Mouse (Mus musculus) heart, embryonic 13.5 days (tissue): ENCODE results near the gene Ehmt1. TPM values are rescaled to one million over a fixed set of nuclear protein-coding genes. Genes with fewer than 3 reads are reported as not detected.
A peak's percentile ranks its signal among the peaks of the same experiment; 100 is the strongest.

Experiments
- ATAC-seq: fragments of 200-750 bp; cut with Nextera tagmentation; 2 replicates; pipeline ENCODE4 v1.8.0; 2017; ENCODE audit warnings: moderate TSS enrichment; ENCODE audit not compliant: insufficient number of reproducible peaks, low FRiP score, low TSS enrichment; ENCODE audit errors: extremely low read depth
- H3K27ac ChIP-seq: fragments of 300-500 bp; sonication (generic); replicated peaks from 2 replicates; pipeline ENCODE4 v1.5.1; 2015; ENCODE audit warnings: moderate library complexity, mild to moderate bottlenecking, inconsistent platforms
- H3K27me3 ChIP-seq: fragments of 300-500 bp; sonication (generic); replicated peaks from 2 replicates; pipeline ENCODE4 v1.6.1; 2015; ENCODE audit warnings: mild to moderate bottlenecking, inconsistent platforms
- H3K36me3 ChIP-seq: fragments of 300-500 bp; sonication (generic); 2 replicates; pipeline ENCODE4 v1.6.1; 2015; ENCODE audit warnings: mild to moderate bottlenecking, inconsistent platforms
- H3K4me1 ChIP-seq: fragments of 300-500 bp; sonication (generic); 2 replicates; pipeline ENCODE4 v1.6.1; 2015; ENCODE audit warnings: inconsistent platforms
- H3K4me2 ChIP-seq: fragments of 300-500 bp; sonication (generic); 2 replicates; pipeline ENCODE4 v1.6.1; 2015; ENCODE audit warnings: inconsistent platforms, mild to moderate bottlenecking, moderate library complexity
- H3K4me3 ChIP-seq: fragments of 300-500 bp; sonication (generic); 2 replicates; pipeline ENCODE4 v1.5.1; 2015; ENCODE audit warnings: moderate library complexity, mild to moderate bottlenecking, inconsistent platforms
- H3K9ac ChIP-seq: fragments of 300-500 bp; sonication (generic); 2 replicates; pipeline ENCODE4 v1.6.1; 2015; ENCODE audit warnings: inconsistent platforms, mild to moderate bottlenecking, moderate library complexity
- H3K9me3 ChIP-seq: fragments of 300-500 bp; sonication (generic); 2 replicates; pipeline ENCODE4 v1.6.1; 2016; ENCODE audit warnings: inconsistent platforms
- WGBS: fragments of 180-500 bp; shearing (Covaris S2); methylation state at CpG from one replicate; pipeline ENCODE4 v1.1.7; 2015; ENCODE audit warnings: mixed read lengths; 5-methylcytosine and 5-hydroxymethylcytosine counted together
- polyA plus RNA-seq: library from polyadenylated mRNA; unstranded; fragments of >200 nt; fragmentation: Nextera tagmentation; extraction: Ambion mirVana; gene quantifications from 2 replicates; pipeline ENCODE4 v1.2.1, GENCODE M21; 2015

Gene Ehmt1
- polyA plus RNA-seq, 1 experiment from 2014 or later: 52.3 TPM

DNA sequence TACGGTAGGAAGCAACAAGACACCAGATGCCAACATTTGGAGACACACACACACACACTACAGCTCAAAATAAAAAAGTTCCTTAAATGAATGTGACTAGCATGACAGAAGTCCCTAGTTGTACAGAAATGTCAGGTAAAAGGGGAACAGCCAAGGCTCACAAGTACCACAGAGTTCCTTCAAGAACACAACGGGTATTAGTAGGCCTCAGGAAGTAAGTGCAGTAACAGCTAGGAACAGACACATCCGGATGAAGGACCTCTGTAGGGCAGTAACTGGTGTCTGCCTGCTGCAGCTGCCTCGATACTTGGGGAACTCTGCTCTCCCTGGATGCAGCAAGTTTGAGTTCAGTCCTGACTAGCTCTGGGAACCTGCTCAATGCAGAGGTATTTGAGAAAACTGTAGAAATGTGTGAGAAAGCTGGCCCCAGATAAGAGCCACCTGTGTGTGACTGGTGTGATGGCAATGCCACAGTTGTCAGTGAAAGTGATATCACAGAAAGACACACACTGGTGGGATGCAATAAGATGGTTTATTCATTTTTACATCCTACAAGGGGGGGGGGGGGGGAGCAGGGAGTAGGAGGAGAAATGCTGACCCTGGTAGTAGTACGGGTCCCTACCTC, 122.5 kb downstream of the Ehmt1 start:
- no peak overlapping the region for H3K4me2 ChIP-seq
- no peak overlapping the region for H3K27ac ChIP-seq
- H3K9me3 ChIP-seq: no peaks in the 10 kb centered on the region
- ATAC-seq: no peak
- no peaks in the 10 kb centered on the region for H3K27me3 ChIP-seq
- WGBS: 78% methylated on average over 5 of the region's 5 CpGs
- peaks cover 94% of the 10 kb centered on the region for H3K36me3 ChIP-seq
- H3K9ac ChIP-seq: no peak overlapping the region
- H3K4me1 ChIP-seq: no peaks in the 10 kb centered on the region
- H3K4me3 ChIP-seq: no peak overlapping the region

DNA sequence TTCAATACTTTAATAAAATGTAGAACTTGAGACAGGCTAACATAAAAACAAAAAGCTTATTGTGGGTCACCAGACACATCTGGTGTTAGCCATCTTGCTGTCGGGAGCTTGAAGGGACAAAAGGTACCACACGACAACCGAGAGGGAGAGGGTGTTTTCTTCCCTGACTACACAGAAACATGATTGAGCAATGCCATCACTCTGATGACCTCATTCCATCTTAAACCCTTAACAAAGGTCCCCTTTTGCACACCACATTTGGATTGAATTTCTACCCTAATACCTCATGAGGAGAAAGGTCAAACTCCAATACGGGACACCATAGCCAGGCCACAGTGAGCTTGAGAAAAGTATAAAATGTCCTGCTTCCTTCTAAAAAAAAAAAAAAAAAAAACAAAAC, 132.2 kb downstream of the Ehmt1 start:
- Histone ChIP-seq H3K9me3 (no peaks in the 10 kb centered on the region), H3K27ac (no peak overlapping the region), H3K27me3 (no peaks in the 10 kb centered on the region), H3K36me3 (peaks cover 30% of the 10 kb centered on the region), H3K9ac (no peak overlapping the region), H3K4me1 (no peaks in the 10 kb centered on the region), H3K4me2 (no peak overlapping the region), H3K4me3 (no peak overlapping the region)
- WGBS: 70% methylated on average over 4 of the region's 4 CpGs
- no peak for ATAC-seq

GRCm38 (mm10) chr2:24781253-24781652, 138.2 kb downstream of the Ehmt1 start:
- WGBS: 43% methylated on average over 4 of the region's 4 CpGs
- Histone ChIP-seq H3K4me1 (no peaks in the 10 kb centered on the region), H3K36me3 (no peaks in the 10 kb centered on the region), H3K9me3 (no peaks in the 10 kb centered on the region), H3K9ac (no peak overlapping the region), H3K27me3 (no peaks in the 10 kb centered on the region), H3K4me2 (no peak overlapping the region), H3K27ac (no peak overlapping the region), H3K4me3 (no peak overlapping the region)
- ATAC-seq: no peak

- no peaks in the 10 kb centered on the region for H3K27me3 ChIP-seq
- 8% methylated on average over 3 of the region's 5 CpGs for WGBS
- no peaks in the 10 kb centered on the region for H3K4me1 ChIP-seq
- H3K4me2 ChIP-seq: no peak overlapping the region
- no peak for ATAC-seq
- H3K9me3 ChIP-seq: no peaks in the 10 kb centered on the region
- no peak overlapping the region for H3K9ac ChIP-seq
- no peaks in the 10 kb centered on the region for H3K36me3 ChIP-seq
- H3K27ac ChIP-seq: no peak overlapping the region
- H3K4me3 ChIP-seq: no peak overlapping the region
Measured at GRCm38 (mm10) chr2:24776831-24777230, 142.6 kb downstream of the Ehmt1 start.

- no peak overlapping the region for H3K27ac ChIP-seq
- 61% methylated on average over 11 of the region's 11 CpGs for WGBS
- H3K36me3 ChIP-seq: no peaks in the 10 kb centered on the region
- H3K9me3 ChIP-seq: no peaks in the 10 kb centered on the region
- no peak overlapping the region for H3K4me2 ChIP-seq
- H3K9ac ChIP-seq: no peak overlapping the region
- H3K4me3 ChIP-seq: no peak overlapping the region
- ATAC-seq: no peak
- no peaks in the 10 kb centered on the region for H3K27me3 ChIP-seq
- H3K4me1 ChIP-seq: no peaks in the 10 kb centered on the region
Measured at GRCm38 (mm10) chr2:24775951-24776587, 143.3 kb downstream of the Ehmt1 start.

- WGBS: 44% methylated on average over 7 of the region's 7 CpGs
- H3K4me2 ChIP-seq: no peak overlapping the region
- H3K27me3 ChIP-seq: no peaks in the 10 kb centered on the region
- no peaks in the 10 kb centered on the region for H3K4me1 ChIP-seq
- ATAC-seq: no peak
- no peaks in the 10 kb centered on the region for H3K9me3 ChIP-seq
- H3K4me3 ChIP-seq: no peak overlapping the region
- H3K36me3 ChIP-seq: no peaks in the 10 kb centered on the region
- H3K27ac ChIP-seq: no peak overlapping the region
- no peak overlapping the region for H3K9ac ChIP-seq
Measured at GRCm38 (mm10) chr2:24774832-24775231, 144.6 kb downstream of the Ehmt1 start.

GRCm38 (mm10) chr2:24770861-24771260, 148.6 kb downstream of the Ehmt1 start:
- Histone ChIP-seq H3K9ac (no peak overlapping the region), H3K36me3 (no peaks in the 10 kb centered on the region), H3K4me3 (no peak overlapping the region), H3K4me1 (no peaks in the 10 kb centered on the region), H3K9me3 (no peaks in the 10 kb centered on the region), H3K4me2 (no peak overlapping the region), H3K27me3 (no peaks in the 10 kb centered on the region), H3K27ac (no peak overlapping the region)
- no peak for ATAC-seq
- WGBS: 60% methylated on average over 4 of the region's 4 CpGs

- peak; percentile 71; the same call in 1 of the 2 replicates for ATAC-seq
- H3K9ac ChIP-seq: peak within 1 kb of the TSS; percentile 67
- peak within 1 kb of the TSS; percentile 98 for H3K4me2 ChIP-seq
Measured at GRCm38 (mm10) chr2:24763115-24763557, 156.3 kb downstream of the Ehmt1 start, which contains the start of gene Cacna1b. Gene Cacna1b, minus strand, starts transcription at chr2:24763152.

GRCm38 (mm10) chr2:24762446-24762960, 156.9 kb downstream of the Ehmt1 start:
- Histone ChIP-seq H3K27ac (no peak overlapping the region), H3K9me3 (no peaks in the 10 kb centered on the region), H3K4me3 (peak overlapping the region; percentile 63), H3K36me3 (no peaks in the 10 kb centered on the region), H3K4me1 (peaks cover 18% of the 10 kb centered on the region), H3K4me2 (peak overlapping the region; percentile 98), H3K9ac (no peak overlapping the region; the same call in 1 of the 2 replicates), H3K27me3 (peaks cover 61% of the 10 kb centered on the region)
- under 1% methylated on average over 51 of the region's 52 CpGs for WGBS
- no peak for ATAC-seq

More at GRCm38 (mm10) chr2:24763115-24763557, 156.3 kb downstream of the Ehmt1 start, which contains the start of gene Cacna1b:
- Histone ChIP-seq H3K27me3 (peaks cover 61% of the 10 kb centered on the region), H3K27ac (no peak within 1 kb of the TSS), H3K4me1 (peaks cover 18% of the 10 kb centered on the region), H3K36me3 (no peaks in the 10 kb centered on the region), H3K9me3 (no peaks in the 10 kb centered on the region), H3K4me3 (peak within 1 kb of the TSS; percentile 63)
- WGBS: under 1% methylated on average over 42 of the region's 42 CpGs

GRCm38 (mm10) chr2:24761923-24762445, 157.4 kb downstream of the Ehmt1 start:
- Histone ChIP-seq H3K27ac (no peak overlapping the region), H3K27me3 (peaks cover 64% of the 10 kb centered on the region), H3K4me3 (peak overlapping the region; percentile 63), H3K4me1 (peaks cover 18% of the 10 kb centered on the region), H3K4me2 (peak overlapping the region; percentile 98), H3K9ac (no peak overlapping the region), H3K9me3 (no peaks in the 10 kb centered on the region), H3K36me3 (no peaks in the 10 kb centered on the region)
- ATAC-seq: no peak
- WGBS: under 1% methylated on average over 35 of the region's 35 CpGs

DNA sequence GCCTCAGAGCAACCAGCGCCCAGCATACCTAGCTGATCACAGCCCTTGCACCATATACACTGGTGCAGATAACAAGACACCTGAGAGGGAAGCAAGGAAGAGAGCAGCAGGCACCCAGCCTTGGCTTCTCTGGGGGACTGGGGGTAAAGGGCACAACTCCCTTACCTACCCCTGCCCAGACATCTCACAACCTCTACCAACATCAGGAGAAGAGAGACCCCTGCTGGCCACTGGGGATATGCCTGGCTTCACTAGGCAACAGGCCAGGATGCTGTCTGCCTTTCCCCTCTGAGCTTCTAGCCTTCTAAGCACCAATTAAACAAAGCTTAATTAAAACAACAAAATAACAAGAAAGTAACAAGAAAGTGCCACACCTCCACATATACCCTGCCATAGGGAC, 164.1 kb downstream of the Ehmt1 start:
- no peak overlapping the region for H3K9ac ChIP-seq
- H3K27ac ChIP-seq: no peak overlapping the region
- H3K4me1 ChIP-seq: no peaks in the 10 kb centered on the region
- H3K27me3 ChIP-seq: peaks cover 15% of the 10 kb centered on the region; the same call in 1 of the 2 replicates
- no peaks in the 10 kb centered on the region for H3K36me3 ChIP-seq
- H3K4me3 ChIP-seq: no peak overlapping the region
- ATAC-seq: no peak
- H3K4me2 ChIP-seq: no peak overlapping the region
- H3K9me3 ChIP-seq: no peaks in the 10 kb centered on the region
- WGBS: 96% methylated on average over 1 of the region's 1 CpGs
